Mouse (Mus musculus) kidney, postnatal 36 days (tissue): ENCODE data around the gene Cep104.

Experiments used
- DNase-seq, 2 experiments: peaks; one replicate each; pipeline ENCODE4 v3.0.0; 2021 to 2022; ENCODE audit warnings: mixed read lengths in 2 of 2

The Cep104 gene

GRCm38 (mm10) chr4:154051401-154051800, 76.4 kb downstream of the Cep104 start:
- DNase-seq, result no peak

- no peak for DNase-seq
These were observed 78.1 kb downstream of the Cep104 start for GRCm38 (mm10) chr4:154053065-154053464.

DNA sequence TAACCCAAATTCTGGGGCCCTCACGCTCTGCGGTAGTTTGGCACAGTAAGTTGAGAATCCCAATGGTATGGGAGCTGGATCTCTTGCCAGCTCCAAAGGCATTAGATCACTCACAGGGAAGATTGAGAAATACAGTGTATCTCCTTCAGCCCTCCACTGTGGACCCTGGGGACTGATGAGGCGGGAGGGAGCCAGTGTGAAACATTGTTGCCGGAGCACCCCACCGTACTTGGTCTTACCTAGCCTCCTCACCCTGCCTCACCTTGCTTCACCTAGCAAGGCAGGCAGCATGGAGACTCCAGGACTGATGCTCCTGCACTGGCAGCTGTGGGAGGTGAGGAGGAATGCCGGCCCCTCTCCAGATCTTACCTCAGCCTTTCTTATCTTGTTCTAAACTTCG, 80.5 kb downstream of the Cep104 start:
- no peak for DNase-seq

GRCm38 (mm10) chr4:154056046-154056445, 81.1 kb downstream of the Cep104 start:
- DNase-seq, result no peak

DNA sequence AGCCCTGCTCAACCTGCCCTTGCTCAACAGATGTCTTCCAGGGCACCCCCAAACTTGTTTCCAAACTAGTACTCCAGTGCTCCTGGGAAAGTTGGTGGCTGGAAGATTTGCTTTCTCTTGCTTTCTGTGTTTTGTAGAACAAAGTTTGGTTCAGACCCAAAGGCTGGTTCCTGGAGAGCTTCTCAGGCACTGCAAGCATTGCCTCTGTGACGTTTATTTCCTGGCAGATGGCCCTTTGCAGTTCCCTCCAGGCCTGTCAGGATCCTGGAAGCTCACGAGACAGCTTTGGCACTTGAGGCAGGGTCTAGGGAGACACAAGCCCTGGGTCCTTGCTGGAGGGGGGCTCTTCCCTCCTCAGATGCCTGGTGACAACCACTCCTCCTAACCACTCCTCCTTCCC, 81.7 kb downstream of the Cep104 start:
- DNase-seq, result no peak

- DNase-seq, result no peak
These were observed 82.7 kb downstream of the Cep104 start for GRCm38 (mm10) chr4:154057696-154058095.
